Mouse (Mus musculus) cerebellum, adult 2 months (tissue): Measurements from ENCODE around the gene Svs5. TPM values are rescaled to one million over a fixed set of nuclear protein-coding genes. Genes with fewer than 3 reads are reported as not detected.

Source experiments
- DNase-seq, 2 experiments: peaks; one replicate each; pipeline ENCODE4 v3.0.0; 2021
- H3K27ac ChIP-seq: fragments of 200-500 bp; 2 replicates; pipeline ENCODE4 v1.5.1; 2012; ENCODE audit warnings: low read length, control low read depth, inconsistent platforms; ENCODE audit not compliant: insufficient read depth
- H3K27me3 ChIP-seq: fragments of 200-500 bp; 2 replicates; pipeline ENCODE4 v1.6.1; 2012; ENCODE audit warnings: inconsistent platforms, mild to moderate bottlenecking, low read length, moderate library complexity; ENCODE audit not compliant: control insufficient read depth, insufficient read depth
- H3K4me1 ChIP-seq: fragments of 200-500 bp; 2 replicates; pipeline ENCODE4 v1.6.1; 2011; ENCODE audit warnings: low read length; ENCODE audit not compliant: control insufficient read depth, insufficient read depth
- H3K4me3 ChIP-seq: fragments of 200-500 bp; replicated peaks from 2 replicates; pipeline ENCODE3; 2011; ENCODE audit warnings: mild to moderate bottlenecking, low read depth, low read length, control low read depth; ENCODE audit not compliant: insufficient read depth
- CTCF ChIP-seq: fragments of 200-500 bp; IDR thresholded peaks from 2 replicates; pipeline ENCODE4 v1.5.1; 2011; ENCODE audit warnings: low read depth, mild to moderate bottlenecking, control low read depth, low read length, moderate library complexity, borderline replicate concordance; ENCODE audit not compliant: insufficient read depth
- POLR2A ChIP-seq: fragments of 200-500 bp; IDR thresholded peaks from 2 replicates; pipeline ENCODE4 v1.6.1; 2011; ENCODE audit warnings: low read length, control low read depth, borderline replicate concordance; ENCODE audit not compliant: insufficient read depth
- WGBS: fragments of 180-500 bp; shearing (Covaris S2); methylation state at CpG from one replicate; pipeline ENCODE4 v1.1.7; 2018; 5-methylcytosine and 5-hydroxymethylcytosine counted together
- polyA plus RNA-seq: library from polyadenylated mRNA; depleted of rRNA; stranded (reverse); fragments of >200 nt; gene quantifications from 2 replicates; pipeline ENCODE4 v1.2.3, GENCODE M21; 2012; rRNA removed

Gene Svs5
- polyA plus RNA-seq, 1 experiment = 0.20 TPM

- H3K27ac ChIP-seq = no peak overlapping the region
- 77% methylated on average over 6 of the region's 6 CpGs for whole genome bisulfite sequencing
- TF ChIP-seq POLR2A (no peak), CTCF (no peak)
- H3K4me1 ChIP-seq = no peaks in the 10 kb centered on the region
- no peaks in the 10 kb centered on the region for H3K27me3 ChIP-seq
- H3K4me3 ChIP-seq = no peak overlapping the region
- DNase-seq = no peak
Measured at GRCm38 (mm10) chr2:164368620-164369105, 36.1 kb downstream of the Svs5 start.

GRCm38 (mm10) chr2:164371371-164371770 is 38.8 kb downstream of the Svs5 start:
- 89% methylated on average over 3 of the region's 3 CpGs for WGBS
- Histone ChIP-seq H3K4me1 (no peaks in the 10 kb centered on the region), H3K27me3 (no peaks in the 10 kb centered on the region), H3K4me3 (no peak overlapping the region), H3K27ac (no peak overlapping the region)
- no peak for DNase-seq
- TF ChIP-seq CTCF = no peak
- TF ChIP-seq POLR2A = no peak

- no peak for DNase-seq
- TF ChIP-seq POLR2A (no peak), CTCF (no peak)
- Histone ChIP-seq H3K4me1 (no peaks in the 10 kb centered on the region), H3K27me3 (no peaks in the 10 kb centered on the region), H3K4me3 (no peak overlapping the region), H3K27ac (no peak overlapping the region)
- 35% methylated on average over 3 of the region's 3 CpGs for WGBS
Measured at GRCm38 (mm10) chr2:164372408-164373053, 40.0 kb downstream of the Svs5 start.

GRCm38 (mm10) chr2:164373187-164373586 is 40.6 kb downstream of the Svs5 start:
- no peak for DNase-seq
- no peaks in the 10 kb centered on the region for H3K27me3 ChIP-seq
- H3K4me1 ChIP-seq = no peaks in the 10 kb centered on the region
- H3K27ac ChIP-seq = no peak overlapping the region
- no peak for TF ChIP-seq POLR2A
- TF ChIP-seq CTCF = no peak
- WGBS = 42% methylated on average over 4 of the region's 4 CpGs
- H3K4me3 ChIP-seq = no peak overlapping the region

GRCm38 (mm10) chr2:164377478-164378426 is 45.2 kb downstream of the Svs5 start:
- no peaks in the 10 kb centered on the region for H3K4me1 ChIP-seq
- TF ChIP-seq POLR2A (no peak), CTCF (no peak)

GRCm38 (mm10) chr2:164381726-164382125 is 49.2 kb downstream of the Svs5 start:
- Histone ChIP-seq H3K27ac (no peak overlapping the region), H3K4me3 (no peak overlapping the region), H3K27me3 (no peaks in the 10 kb centered on the region), H3K4me1 (no peaks in the 10 kb centered on the region)
- DNase-seq = no peak
- no peak for TF ChIP-seq CTCF
- no peak for TF ChIP-seq POLR2A
- 81% methylated on average over 8 of the region's 8 CpGs for WGBS

More at GRCm38 (mm10) chr2:164377478-164378426, 45.2 kb downstream of the Svs5 start:
- no peak overlapping the region for H3K27ac ChIP-seq
- H3K4me3 ChIP-seq = no peak overlapping the region
- no peak for DNase-seq
- no peaks in the 10 kb centered on the region for H3K27me3 ChIP-seq
- 85% methylated on average over 15 of the region's 15 CpGs for WGBS

- no peak for TF ChIP-seq POLR2A
- TF ChIP-seq CTCF = no peak
- WGBS = 89% methylated on average over 3 of the region's 3 CpGs
- DNase-seq = no peak
Measured at GRCm38 (mm10) chr2:164382971-164383370, 50.4 kb downstream of the Svs5 start.

More at GRCm38 (mm10) chr2:164382971-164383370, 50.4 kb downstream of the Svs5 start:
- Histone ChIP-seq H3K27me3 (no peaks in the 10 kb centered on the region), H3K27ac (no peak overlapping the region), H3K4me1 (no peaks in the 10 kb centered on the region), H3K4me3 (no peak overlapping the region)

Other genes with a start within 250 kb of the Svs5 start
- 2.3 TPM in 2 replicates for gene Kcns1, start 161.6 kb upstream of the Svs5 start, polyA plus RNA-seq
- not detected in 2 replicates for gene Wfdc5, start 150.0 kb upstream of the Svs5 start, polyA plus RNA-seq
- 0.15 TPM in 1 of 2 replicates, not detected in the other for gene Wfdc12, start 142.1 kb upstream of the Svs5 start, polyA plus RNA-seq
- gene Wfdc15a, start 132.6 kb upstream of the Svs5 start, polyA plus RNA-seq = not detected in 2 replicates
- gene Wfdc15b, start 111.1 kb upstream of the Svs5 start, polyA plus RNA-seq = not detected in 2 replicates
- not detected in 2 replicates for gene Svs2, start 94.3 kb upstream of the Svs5 start, polyA plus RNA-seq
- gene Svs3b, start 76.1 kb upstream of the Svs5 start, polyA plus RNA-seq = not detected in 2 replicates
- gene Svs4, start 54.3 kb upstream of the Svs5 start, polyA plus RNA-seq = not detected in 2 replicates
- gene Svs3a, start 43.5 kb upstream of the Svs5 start, polyA plus RNA-seq = not detected in 2 replicates
- gene Svs6, start 16.0 kb upstream of the Svs5 start, polyA plus RNA-seq = not detected in 2 replicates
- 0.80 TPM in 1 of 2 replicates, not detected in the other for gene Slpi, start 56.4 kb downstream of the Svs5 start, polyA plus RNA-seq
- gene Rbpjl, start 70.4 kb downstream of the Svs5 start, polyA plus RNA-seq = 0.34 and 0.36 TPM in 2 replicates
- 5.5 and 5.9 TPM in 2 replicates for gene Matn4, start 72.4 kb downstream of the Svs5 start, polyA plus RNA-seq
- 65.7 and 69.5 TPM in 2 replicates for gene Sdc4, start 111.1 kb downstream of the Svs5 start, polyA plus RNA-seq
- 73.7 and 75.4 TPM in 2 replicates for gene Sys1, start 124.2 kb downstream of the Svs5 start, polyA plus RNA-seq
- 16.7 and 21.0 TPM in 2 replicates for gene Gm20458, start 128.2 kb downstream of the Svs5 start, polyA plus RNA-seq
- gene Trp53tg5, start 141.0 kb downstream of the Svs5 start, polyA plus RNA-seq = not detected in 2 replicates
- gene Dbndd2, start 153.4 kb downstream of the Svs5 start, polyA plus RNA-seq = 428 and 462 TPM in 2 replicates
- 103 and 109 TPM in 2 replicates for gene Pigt, start 164.8 kb downstream of the Svs5 start, polyA plus RNA-seq
- 0.87 and 2.1 TPM in 2 replicates for gene Wfdc2, start 229.7 kb downstream of the Svs5 start, polyA plus RNA-seq
- gene Spint3, start 240.7 kb downstream of the Svs5 start, polyA plus RNA-seq = not detected in 2 replicates